Mouse (Mus musculus) cerebellum, adult 11 months (tissue): Measurements from ENCODE around the gene Gm11492.
A peak's percentile ranks its signal among the peaks of the same experiment; 100 is the strongest.

Experiments used
- DNase-seq: peaks from one replicate; pipeline ENCODE4 v3.0.0; 2022

Gene Gm11492

GRCm38 (mm10) chr11:87566501-87566900 lies at the start of gene Gm11492:
TSS of gene Gm11492 (plus strand) at chr11:87566653.
- DNase-seq: no peak

DNA sequence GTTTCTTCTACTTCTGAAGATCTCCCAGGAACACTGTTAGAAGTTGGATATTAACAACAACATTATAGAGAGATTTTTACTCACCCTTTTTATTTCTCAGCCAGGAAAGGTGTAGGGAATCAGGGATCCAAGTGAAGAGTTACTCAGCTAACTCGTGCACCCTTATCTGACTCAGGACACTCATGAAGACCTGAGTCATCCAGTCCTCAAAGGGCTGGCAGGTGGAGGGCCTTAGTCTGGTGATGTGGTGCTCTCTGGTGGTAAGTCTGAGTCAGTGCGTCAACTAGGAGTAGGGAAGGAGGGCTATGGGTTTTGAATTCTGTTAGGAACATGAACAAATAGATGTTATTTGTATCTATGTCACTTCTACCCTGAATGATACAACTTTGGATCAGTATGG lies 47.2 kb upstream of the Gm11492 start:
- peak; percentile 12 for DNase-seq

DNA sequence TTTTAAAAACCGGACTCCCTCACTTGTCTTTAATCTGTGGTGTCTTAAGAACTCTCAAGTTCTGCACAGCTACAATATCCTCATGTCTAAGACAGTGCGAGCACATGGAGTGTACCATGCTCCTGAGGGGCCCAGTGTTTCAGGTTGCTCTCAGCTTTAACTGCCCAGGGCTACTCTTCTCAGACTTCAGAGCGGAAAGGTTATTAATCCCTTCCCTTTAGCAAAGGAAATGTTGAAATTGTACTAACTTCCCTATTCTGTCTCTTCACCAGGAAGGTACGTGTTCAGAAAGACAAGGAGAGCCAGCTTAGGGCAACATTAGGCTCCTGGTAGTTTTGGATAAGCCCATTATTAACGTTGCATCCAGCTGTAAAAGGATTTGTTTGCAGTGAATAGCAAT lies 43.0 kb upstream of the Gm11492 start:
- DNase-seq: no peak

- DNase-seq: no peak
Measured at GRCm38 (mm10) chr11:87523967-87524366, 42.5 kb upstream of the Gm11492 start.

- no peak for DNase-seq
Measured at GRCm38 (mm10) chr11:87524780-87525179, 41.7 kb upstream of the Gm11492 start.

- DNase-seq: no peak
Measured at GRCm38 (mm10) chr11:87527364-87527763, 39.1 kb upstream of the Gm11492 start.

DNA sequence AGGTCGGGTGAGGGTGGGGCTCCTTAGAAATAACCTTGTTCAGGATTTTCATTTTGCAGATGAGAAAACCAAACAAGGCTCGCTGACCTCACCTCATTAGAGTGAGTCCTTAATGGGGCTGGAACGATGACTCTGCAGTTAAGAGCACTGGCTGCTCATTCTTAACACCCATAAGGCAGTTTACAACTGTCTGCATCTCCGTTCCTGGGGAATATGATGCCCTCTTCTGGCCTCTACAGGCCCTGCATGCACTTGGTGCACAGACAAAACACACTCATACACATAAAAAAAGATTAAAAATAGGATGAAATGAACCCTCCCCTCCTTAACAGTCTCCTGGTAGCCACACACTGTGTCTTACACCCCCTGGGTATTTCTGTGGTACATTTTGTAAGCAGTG lies 38.5 kb upstream of the Gm11492 start:
- no peak for DNase-seq

- DNase-seq: no peak
Measured at GRCm38 (mm10) chr11:87531695-87532094, 34.8 kb upstream of the Gm11492 start.

GRCm38 (mm10) chr11:87542285-87542684 lies 24.2 kb upstream of the Gm11492 start:
- no peak for DNase-seq

DNA sequence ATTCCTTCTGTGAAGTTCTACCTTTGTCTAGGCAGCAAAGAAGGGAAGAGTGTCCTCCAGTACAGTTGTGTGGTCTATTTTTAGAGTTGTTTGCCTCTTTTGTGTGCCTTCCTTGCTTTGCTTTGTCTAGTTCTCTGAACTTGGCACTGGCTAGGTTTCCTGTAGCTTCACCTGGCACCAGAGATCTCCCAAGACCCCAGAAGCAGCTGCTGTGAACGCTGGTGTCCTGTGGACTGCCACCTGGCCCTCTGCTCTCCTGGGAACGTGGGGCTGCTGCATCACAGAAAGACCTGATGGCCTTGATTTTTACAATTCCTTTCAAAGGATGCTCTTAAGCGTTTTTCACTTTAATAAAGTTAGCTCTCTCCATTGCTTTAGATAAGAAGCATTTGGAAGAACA lies 23.5 kb upstream of the Gm11492 start:
- DNase-seq: peak; percentile 16

- DNase-seq: no peak
Measured at GRCm38 (mm10) chr11:87553342-87553741, 13.1 kb upstream of the Gm11492 start.

DNA sequence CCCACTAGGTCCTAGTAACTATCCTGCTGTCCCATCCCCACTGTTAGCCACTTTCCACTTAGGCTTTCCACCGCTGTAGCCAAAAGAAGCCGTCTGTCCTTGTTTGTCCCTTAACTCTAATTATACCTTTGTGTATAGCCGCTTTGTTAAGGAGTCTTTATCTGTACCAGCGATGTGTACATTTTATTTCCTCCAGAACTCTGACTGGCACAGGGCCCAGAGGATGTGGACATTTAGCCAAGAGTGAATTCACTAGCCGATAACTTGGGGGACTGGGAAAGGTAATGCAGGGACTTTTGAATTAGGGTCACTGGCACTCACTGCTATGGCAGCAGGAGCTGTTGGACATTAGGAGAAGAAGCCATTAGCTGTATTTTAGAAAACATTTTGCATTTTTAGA lies 12.1 kb upstream of the Gm11492 start:
- no peak for DNase-seq

DNA sequence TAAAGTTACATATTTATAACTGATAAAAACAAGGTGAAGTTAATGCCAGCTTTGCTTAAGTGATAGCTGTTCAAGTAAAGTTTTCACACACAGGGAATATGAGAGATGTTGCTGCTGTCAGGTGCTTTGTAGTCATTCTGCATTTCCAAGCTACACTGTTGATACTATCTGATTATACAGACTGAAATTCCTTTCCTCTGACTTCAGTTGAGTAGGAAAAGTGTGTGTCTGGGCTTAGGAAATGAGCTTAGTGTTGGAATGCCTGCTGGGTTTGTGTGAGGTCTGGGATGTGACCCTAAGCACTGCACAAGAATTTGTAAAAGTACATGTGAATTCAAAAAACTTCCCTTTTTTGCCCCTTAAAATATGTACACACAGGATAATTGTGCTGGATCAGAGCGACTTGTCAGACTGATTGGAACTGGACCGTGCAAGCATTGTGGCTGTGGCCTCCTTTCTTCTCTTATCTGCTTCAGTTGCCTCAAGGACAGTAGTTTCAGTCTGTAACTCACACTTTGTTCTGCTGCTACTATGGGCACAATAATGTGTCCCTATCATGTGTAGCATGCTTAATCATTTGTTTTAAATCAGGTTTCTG lies 11.2 kb upstream of the Gm11492 start:
- DNase-seq: no peak

DNA sequence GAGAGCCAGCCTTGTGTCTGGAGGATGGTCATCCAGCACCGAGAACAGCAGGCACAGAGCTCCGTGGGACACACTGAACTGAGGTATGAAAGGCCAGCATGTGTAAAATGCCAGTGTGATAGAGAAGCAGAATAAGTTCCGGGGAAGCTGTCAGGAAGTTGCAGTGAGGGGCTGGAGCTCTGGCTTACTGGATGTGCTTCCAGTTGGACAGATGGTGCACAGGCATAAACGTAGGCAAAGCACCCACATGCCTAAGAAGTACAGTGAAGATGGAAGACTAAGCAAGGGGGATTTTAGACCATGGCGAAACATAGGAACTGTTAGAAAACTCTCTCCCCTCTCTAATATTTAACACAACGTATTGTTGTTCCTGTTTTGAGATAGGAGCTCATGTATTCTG lies 5.2 kb upstream of the Gm11492 start:
- DNase-seq: no peak

DNA sequence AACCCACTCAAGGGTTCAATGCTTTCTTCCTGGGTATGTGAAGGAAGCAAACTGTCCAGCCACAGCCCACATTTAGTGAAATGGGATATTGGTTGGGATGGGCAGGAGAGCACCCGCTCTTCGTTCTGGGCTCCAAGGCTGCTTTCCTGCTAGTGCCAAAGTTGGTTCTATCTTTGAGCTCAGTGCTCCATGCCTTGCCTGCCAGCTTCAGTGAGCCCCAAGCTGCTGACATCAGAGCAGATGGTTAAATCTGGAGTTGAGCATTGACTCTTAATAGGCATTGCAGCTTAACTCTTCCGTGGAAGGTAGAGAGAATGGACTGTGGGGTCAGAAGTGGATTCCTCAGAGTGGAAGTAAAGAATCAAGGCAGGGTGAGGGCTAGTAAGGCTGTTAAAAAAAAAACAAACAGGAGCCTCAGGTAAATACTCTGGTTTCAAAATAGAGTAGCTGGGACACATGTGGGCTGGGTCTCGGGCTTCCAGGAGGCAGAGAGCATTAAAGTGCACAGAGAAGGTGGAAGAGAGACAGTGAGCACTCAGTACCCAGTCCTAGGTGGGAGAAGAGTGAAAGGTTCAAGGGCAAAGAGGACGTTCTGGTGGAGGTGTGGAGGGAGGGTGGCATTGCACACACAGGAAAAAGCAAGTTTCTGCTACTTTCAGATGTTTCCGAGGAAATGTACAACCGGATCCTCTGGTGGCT lies 2.0 kb downstream of the Gm11492 start, which contains the start of gene Sept4:
Gene Sept4 (plus strand): TSS at position 649 of the 699 bp plus-strand sequence.
- DNase-seq: no peak

GRCm38 (mm10) chr11:87570743-87571142 lies 4.3 kb downstream of the Gm11492 start:
- DNase-seq: no peak

- no peak for DNase-seq
Measured at GRCm38 (mm10) chr11:87571361-87571950, 5.0 kb downstream of the Gm11492 start.

DNA sequence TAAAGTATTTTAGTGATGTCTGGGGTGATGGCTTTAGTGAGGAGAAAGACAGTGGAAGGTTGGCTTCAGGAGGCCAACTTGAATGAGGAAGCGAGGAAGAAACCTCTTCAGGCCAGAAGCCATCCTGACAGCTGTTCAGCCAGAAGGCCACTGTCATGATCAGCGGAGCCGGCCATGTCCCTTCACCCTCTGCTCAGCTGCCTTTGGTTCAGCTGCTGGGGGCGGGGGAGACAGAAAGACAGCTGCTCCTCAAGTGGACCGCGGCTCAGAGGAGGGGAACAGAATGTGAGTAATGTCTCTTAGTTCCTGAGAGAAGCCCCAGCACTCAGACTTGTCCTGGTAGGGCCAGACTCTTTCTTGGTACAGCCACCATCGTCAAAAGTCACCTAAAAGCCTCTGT lies 7.3 kb downstream of the Gm11492 start:
- DNase-seq: no peak

- no peak for DNase-seq
Measured at GRCm38 (mm10) chr11:87574520-87575180, 8.2 kb downstream of the Gm11492 start.

DNA sequence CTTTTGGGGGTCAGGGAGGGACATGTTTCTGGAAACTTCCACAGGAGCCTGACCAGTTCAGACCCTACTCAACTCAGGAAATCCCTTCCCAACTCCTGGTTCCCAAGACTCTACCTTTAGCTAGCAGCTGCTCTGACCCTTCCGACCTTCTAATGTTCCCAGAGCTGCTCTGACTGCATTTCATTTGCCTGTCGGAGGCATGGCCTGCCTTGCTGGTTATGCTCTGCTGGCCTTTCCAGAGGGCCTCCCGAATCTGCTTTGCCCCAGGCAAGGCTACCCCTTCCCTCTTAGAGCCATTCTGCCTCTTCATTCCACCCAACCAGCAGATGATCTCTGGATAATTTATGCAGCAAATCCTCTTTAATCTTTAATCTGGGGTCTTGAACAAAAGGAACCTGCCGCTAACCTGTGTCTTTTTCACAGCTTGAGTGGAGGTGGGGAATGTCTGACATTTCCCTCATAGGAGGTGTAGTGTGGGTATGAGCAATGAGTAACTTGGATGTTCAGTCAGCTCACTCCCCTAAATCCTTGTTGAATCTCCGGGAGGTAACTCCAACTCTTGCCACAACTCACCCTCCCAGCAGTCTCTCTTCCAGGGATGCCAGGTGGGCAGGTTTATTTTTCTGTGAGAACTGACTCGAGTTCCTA lies 11.3 kb downstream of the Gm11492 start:
- peak; percentile 43 for DNase-seq

- DNase-seq: peak; percentile 82
Measured at GRCm38 (mm10) chr11:87578249-87578962, 12.0 kb downstream of the Gm11492 start.

DNA sequence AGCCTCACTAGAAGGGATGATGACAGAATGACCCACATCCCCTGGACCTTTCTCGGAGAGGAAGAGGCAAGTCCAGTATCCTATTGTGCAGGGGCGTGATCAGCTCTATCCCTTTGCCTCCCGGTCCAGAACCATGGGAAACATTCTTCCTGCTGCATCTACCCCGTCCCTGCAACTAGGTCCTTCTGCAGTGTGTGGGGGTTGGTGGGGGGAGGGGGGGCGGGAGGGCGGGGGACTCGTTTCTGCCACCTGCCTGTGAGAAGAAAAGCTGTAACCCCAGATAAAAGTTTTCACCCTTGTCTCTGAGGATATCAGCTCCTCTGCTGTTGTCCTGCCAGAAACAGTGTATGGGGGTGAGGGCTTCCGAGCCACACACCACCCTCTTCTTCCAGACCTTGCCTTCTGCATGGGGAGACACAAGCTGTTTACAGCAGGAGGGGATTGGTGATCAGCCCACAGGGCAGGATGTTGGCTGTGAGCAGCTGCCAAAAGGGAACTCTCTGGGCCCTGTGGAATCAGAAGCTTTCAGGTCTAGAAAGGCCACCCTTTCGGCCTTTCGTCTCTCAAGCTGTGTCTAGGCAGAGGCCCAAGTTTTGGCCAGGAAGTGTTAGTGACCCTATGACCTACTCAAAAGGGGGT lies 12.6 kb downstream of the Gm11492 start:
- DNase-seq: peak; percentile 56
